Mouse (Mus musculus): ENCODE data around the gene Col6a1. TPM values are rescaled to one million over a fixed set of nuclear protein-coding genes. Genes with fewer than 3 reads are reported as not detected.

Gene Col6a1
- total and polyA plus RNA-seq, 2 experiments from 2014 or later: 68.6 to 142 TPM

DNA sequence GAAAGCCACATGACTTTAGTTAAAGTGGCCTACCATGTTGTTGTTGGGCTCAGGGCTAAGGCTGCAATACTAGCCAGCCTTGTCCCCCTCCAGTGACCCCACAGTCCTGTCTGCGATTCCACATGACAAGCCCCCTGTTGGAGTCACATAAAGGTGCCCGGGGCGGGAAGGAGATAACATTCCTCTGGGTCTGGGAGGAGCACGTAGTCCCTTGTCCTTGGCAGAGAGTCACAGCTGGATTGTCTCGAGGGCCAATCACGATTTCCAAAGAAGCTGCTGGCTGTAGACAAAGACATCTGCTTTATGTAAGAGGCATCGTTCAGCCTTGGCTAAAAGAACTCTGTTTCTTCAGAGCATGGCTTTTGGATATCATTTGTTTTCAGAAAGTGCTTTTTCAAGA, 31.2 kb downstream of the Col6a1 start:
- ATAC-seq (ENCODE audit: insufficient read depth, low read depth) (peak; percentile 68), DNase-seq (ENCODE audit: low spot score) (peak; percentile 50)
- H3K36me3 ChIP-seq (replicated peaks; ENCODE audit: control insufficient read depth, insufficient read depth, low read length): no peaks in the 10 kb centered on the region
- H3K27ac ChIP-seq (ENCODE audit: low read depth): peak overlapping the region; percentile 46; the same call in 1 of the 2 replicates
- TF ChIP-seq EP300 (IDR thresholded peaks at IDR 0.05; ENCODE audit: low read depth) (no peak), CTCF (IDR thresholded peaks at IDR 0.05; ENCODE audit: low read depth) (no peak)
- no peak overlapping the region for H3K4me2 ChIP-seq (ENCODE audit: low read depth, low read length)
- H3K9me3 ChIP-seq (replicated peaks; ENCODE audit: control insufficient read depth, low read length): no peaks in the 10 kb centered on the region
- H3K27me3 ChIP-seq (ENCODE audit: control insufficient read depth, insufficient read depth, low read length): no peaks in the 10 kb centered on the region
- no peak overlapping the region for H3K4me3 ChIP-seq (ENCODE audit: low read depth, low read length)
- peaks cover 8% of the 10 kb centered on the region; the same call in 1 of the 2 replicates for H3K4me1 ChIP-seq (ENCODE audit: control insufficient read depth, insufficient read depth)
- H3K9ac ChIP-seq (replicated peaks; ENCODE audit: low read depth, low read length): no peak overlapping the region
- 7% methylated on average over 7 of the region's 7 CpGs for WGBS

DNA sequence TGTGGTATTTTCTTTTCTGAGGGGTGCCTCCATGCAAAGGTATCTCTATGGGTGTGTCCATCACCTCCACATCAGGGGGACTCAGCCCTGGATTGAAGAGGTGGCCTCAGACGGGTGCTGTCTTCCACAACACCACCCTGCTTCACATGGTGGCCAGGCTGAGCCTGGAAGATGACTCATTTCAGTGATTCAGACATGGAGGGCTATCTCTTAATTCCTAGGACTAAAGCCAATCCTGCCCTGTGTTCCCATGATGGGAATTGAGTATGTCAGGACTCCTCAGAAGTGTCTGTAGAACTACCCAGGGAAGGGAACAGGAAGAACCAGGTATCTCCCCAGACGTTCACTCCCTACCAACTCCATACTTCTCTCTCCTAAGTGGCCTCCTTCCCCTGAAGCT, 32.5 kb downstream of the Col6a1 start:
- no peak overlapping the region for H3K27ac ChIP-seq (ENCODE audit: low read depth)
- WGBS: 70% methylated on average over 2 of the region's 2 CpGs
- peaks cover 8% of the 10 kb centered on the region; the same call in 1 of the 2 replicates for H3K4me1 ChIP-seq (ENCODE audit: control insufficient read depth, insufficient read depth)
- DNase-seq (ENCODE audit: low spot score): no peak
- ATAC-seq (ENCODE audit: insufficient read depth, low read depth): no peak
- no peaks in the 10 kb centered on the region for H3K36me3 ChIP-seq (replicated peaks; ENCODE audit: control insufficient read depth, insufficient read depth, low read length)
- no peaks in the 10 kb centered on the region for H3K9me3 ChIP-seq (replicated peaks; ENCODE audit: control insufficient read depth, low read length)
- H3K27me3 ChIP-seq (ENCODE audit: control insufficient read depth, insufficient read depth, low read length): no peaks in the 10 kb centered on the region
- H3K4me3 ChIP-seq (ENCODE audit: low read depth, low read length): no peak overlapping the region
- no peak overlapping the region for H3K4me2 ChIP-seq (ENCODE audit: low read depth, low read length)
- no peak overlapping the region for H3K9ac ChIP-seq (replicated peaks; ENCODE audit: low read depth, low read length)
- TF ChIP-seq CTCF (IDR thresholded peaks at IDR 0.05; ENCODE audit: low read depth) (no peak), EP300 (IDR thresholded peaks at IDR 0.05; ENCODE audit: low read depth) (no peak)

DNA sequence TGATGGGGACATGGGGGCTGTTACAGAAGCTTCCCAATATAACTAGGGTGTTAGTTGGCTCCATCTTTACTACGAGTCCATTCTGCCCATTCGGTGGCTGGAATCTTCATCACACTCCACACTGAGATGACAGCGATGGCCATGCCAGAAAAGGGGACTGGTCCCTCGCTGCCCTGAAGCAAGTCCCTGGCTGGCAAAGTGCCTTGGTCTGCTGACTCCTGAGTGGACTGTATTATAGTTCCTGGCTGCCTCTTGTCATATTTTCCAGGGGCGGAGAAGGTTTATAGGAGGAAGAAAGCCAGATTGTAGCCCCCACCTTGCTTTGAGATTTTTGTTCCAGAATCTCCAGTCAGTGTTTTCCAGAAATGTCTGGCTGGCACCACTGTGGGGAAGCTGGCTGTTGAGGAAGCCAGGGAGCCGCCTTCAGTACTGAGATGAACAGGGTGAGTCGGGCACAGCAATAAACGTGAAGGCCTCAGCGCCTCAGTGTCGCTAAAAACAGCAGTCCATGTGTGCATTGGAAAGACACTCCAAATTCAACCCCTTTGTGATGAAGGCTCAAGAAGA, 40.4 kb downstream of the Col6a1 start:
- H3K4me3 ChIP-seq (ENCODE audit: low read depth, low read length): no peak overlapping the region
- 76% methylated on average over 10 of the region's 10 CpGs for WGBS
- H3K27me3 ChIP-seq (ENCODE audit: control insufficient read depth, insufficient read depth, low read length): no peaks in the 10 kb centered on the region
- DNase-seq (ENCODE audit: low spot score) (no peak), ATAC-seq (ENCODE audit: insufficient read depth, low read depth) (no peak)
- no peak overlapping the region for H3K27ac ChIP-seq (ENCODE audit: low read depth)
- H3K4me1 ChIP-seq (ENCODE audit: control insufficient read depth, insufficient read depth): no peaks in the 10 kb centered on the region
- no peaks in the 10 kb centered on the region for H3K9me3 ChIP-seq (replicated peaks; ENCODE audit: control insufficient read depth, low read length)
- TF ChIP-seq CTCF (IDR thresholded peaks at IDR 0.05; ENCODE audit: low read depth): no peak
- TF ChIP-seq EP300 (IDR thresholded peaks at IDR 0.05; ENCODE audit: low read depth): no peak
- H3K9ac ChIP-seq (replicated peaks; ENCODE audit: low read depth, low read length): no peak overlapping the region
- H3K4me2 ChIP-seq (ENCODE audit: low read depth, low read length): no peak overlapping the region
- H3K36me3 ChIP-seq (replicated peaks; ENCODE audit: control insufficient read depth, insufficient read depth, low read length): no peaks in the 10 kb centered on the region

DNA sequence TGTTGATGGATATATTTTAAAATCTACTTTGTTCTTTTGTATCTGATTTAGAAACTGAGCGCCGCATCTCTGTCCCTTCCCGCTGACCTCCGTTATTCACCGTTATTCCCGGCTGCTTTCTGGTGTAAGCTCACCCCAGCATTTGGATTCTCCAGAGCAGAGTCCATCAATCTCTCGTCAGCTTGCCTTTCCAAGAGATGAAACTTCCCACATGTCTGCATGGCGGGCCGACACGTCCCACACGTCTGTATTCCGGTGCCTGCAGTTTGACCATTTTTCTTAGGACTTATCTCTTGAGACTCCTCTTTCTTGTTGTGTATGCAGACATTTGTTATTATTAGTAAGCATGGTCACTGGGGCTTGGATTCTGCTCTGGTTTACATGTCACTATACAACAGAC, 42.0 kb downstream of the Col6a1 start:
- no peaks in the 10 kb centered on the region for H3K36me3 ChIP-seq (replicated peaks; ENCODE audit: control insufficient read depth, insufficient read depth, low read length)
- H3K9ac ChIP-seq (replicated peaks; ENCODE audit: low read depth, low read length): no peak overlapping the region
- H3K9me3 ChIP-seq (replicated peaks; ENCODE audit: control insufficient read depth, low read length): no peaks in the 10 kb centered on the region
- no peak overlapping the region for H3K27ac ChIP-seq (ENCODE audit: low read depth)
- 64% methylated on average over 12 of the region's 12 CpGs for WGBS
- no peak overlapping the region for H3K4me3 ChIP-seq (ENCODE audit: low read depth, low read length)
- H3K4me1 ChIP-seq (ENCODE audit: control insufficient read depth, insufficient read depth): no peaks in the 10 kb centered on the region
- DNase-seq (ENCODE audit: low spot score): no peak
- TF ChIP-seq EP300 (IDR thresholded peaks at IDR 0.05; ENCODE audit: low read depth): no peak
- TF ChIP-seq CTCF (IDR thresholded peaks at IDR 0.05; ENCODE audit: low read depth): no peak
- no peaks in the 10 kb centered on the region for H3K27me3 ChIP-seq (ENCODE audit: control insufficient read depth, insufficient read depth, low read length)
- ATAC-seq (ENCODE audit: insufficient read depth, low read depth): no peak
- no peak overlapping the region for H3K4me2 ChIP-seq (ENCODE audit: low read depth, low read length)

DNA sequence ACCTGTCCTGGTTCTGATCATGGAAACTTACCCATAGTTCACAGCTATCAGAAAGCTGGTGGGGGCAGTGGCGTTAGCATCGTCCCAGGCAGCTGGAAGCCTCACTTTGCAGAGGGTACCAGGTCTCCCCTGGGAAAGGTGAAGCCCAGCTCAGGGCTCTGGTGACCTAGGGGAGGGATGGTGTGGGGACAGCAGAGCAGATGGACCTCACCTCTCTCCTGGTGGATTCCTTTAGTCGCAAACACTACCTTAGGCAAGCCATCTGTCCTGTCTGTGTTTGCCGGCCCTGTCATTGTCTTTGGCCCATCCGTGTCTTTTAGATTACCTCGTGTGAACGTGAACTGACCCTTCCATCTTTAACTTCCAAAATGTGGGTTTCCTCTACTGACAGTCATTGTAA, 42.5 kb downstream of the Col6a1 start:
- Histone ChIP-seq H3K27me3 (ENCODE audit: control insufficient read depth, insufficient read depth, low read length) (no peaks in the 10 kb centered on the region), H3K4me3 (ENCODE audit: low read depth, low read length) (no peak overlapping the region), H3K9ac (replicated peaks; ENCODE audit: low read depth, low read length) (no peak overlapping the region), H3K9me3 (replicated peaks; ENCODE audit: control insufficient read depth, low read length) (no peaks in the 10 kb centered on the region), H3K4me2 (ENCODE audit: low read depth, low read length) (no peak overlapping the region), H3K36me3 (replicated peaks; ENCODE audit: control insufficient read depth, insufficient read depth, low read length) (no peaks in the 10 kb centered on the region), H3K4me1 (ENCODE audit: control insufficient read depth, insufficient read depth) (no peaks in the 10 kb centered on the region), H3K27ac (ENCODE audit: low read depth) (no peak overlapping the region)
- TF ChIP-seq CTCF (IDR thresholded peaks at IDR 0.05; ENCODE audit: low read depth): no peak
- no peak for TF ChIP-seq EP300 (IDR thresholded peaks at IDR 0.05; ENCODE audit: low read depth)
- ATAC-seq (ENCODE audit: insufficient read depth, low read depth): no peak
- no peak for DNase-seq (ENCODE audit: low spot score)
- WGBS: 73% methylated on average over 7 of the region's 7 CpGs

DNA sequence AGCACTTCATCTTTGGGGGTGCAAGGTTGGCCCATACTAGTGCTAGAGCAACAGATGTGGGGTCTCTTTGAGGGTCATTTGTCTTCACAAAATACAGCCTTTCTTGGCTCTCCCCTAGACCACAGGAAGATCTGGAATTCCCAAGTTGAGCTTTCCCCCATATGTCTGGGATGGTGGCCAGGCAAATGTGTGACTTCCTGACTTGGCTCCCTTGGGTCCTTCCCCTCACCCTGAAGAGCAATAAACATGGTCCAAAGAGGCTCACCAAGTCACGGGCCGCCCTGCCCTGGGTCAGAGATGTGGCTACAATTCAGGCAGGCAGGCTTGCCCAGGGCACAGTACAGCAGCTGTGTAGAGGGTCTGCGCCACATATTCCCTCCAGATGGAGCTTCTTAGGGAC, 44.1 kb downstream of the Col6a1 start:
- Histone ChIP-seq H3K27ac (ENCODE audit: low read depth) (no peak overlapping the region), H3K36me3 (replicated peaks; ENCODE audit: control insufficient read depth, insufficient read depth, low read length) (no peaks in the 10 kb centered on the region), H3K27me3 (ENCODE audit: control insufficient read depth, insufficient read depth, low read length) (no peaks in the 10 kb centered on the region), H3K9me3 (replicated peaks; ENCODE audit: control insufficient read depth, low read length) (no peaks in the 10 kb centered on the region), H3K4me1 (ENCODE audit: control insufficient read depth, insufficient read depth) (no peaks in the 10 kb centered on the region), H3K4me2 (ENCODE audit: low read depth, low read length) (no peak overlapping the region), H3K4me3 (ENCODE audit: low read depth, low read length) (no peak overlapping the region), H3K9ac (replicated peaks; ENCODE audit: low read depth, low read length) (no peak overlapping the region)
- 56% methylated on average over 3 of the region's 3 CpGs for whole genome bisulfite sequencing
- no peak for DNase-seq (ENCODE audit: low spot score)
- ATAC-seq (ENCODE audit: insufficient read depth, low read depth): no peak
- TF ChIP-seq EP300 (IDR thresholded peaks at IDR 0.05; ENCODE audit: low read depth): 0 out of 2 replicates have a peak, but pooled peaks have one; percentile 35
- TF ChIP-seq CTCF (IDR thresholded peaks at IDR 0.05; ENCODE audit: low read depth): no peak
